Mouse (Mus musculus): Measurements from ENCODE around the gene Selenon.

Selenon gene

GRCm38 (mm10) chr4:134551494-134552316, at the start of gene Selenon:
Gene Selenon, minus strand, starts transcription at chr4:134552166.
- DNase-seq (ENCODE audit: low spot score in 2 of 2), result peak; percentile 67 to 72

GRCm38 (mm10) chr4:134601404-134601803, 49.4 kb upstream of the Selenon start:
- DNase-seq (ENCODE audit: low spot score in 2 of 2), result no peak

DNA sequence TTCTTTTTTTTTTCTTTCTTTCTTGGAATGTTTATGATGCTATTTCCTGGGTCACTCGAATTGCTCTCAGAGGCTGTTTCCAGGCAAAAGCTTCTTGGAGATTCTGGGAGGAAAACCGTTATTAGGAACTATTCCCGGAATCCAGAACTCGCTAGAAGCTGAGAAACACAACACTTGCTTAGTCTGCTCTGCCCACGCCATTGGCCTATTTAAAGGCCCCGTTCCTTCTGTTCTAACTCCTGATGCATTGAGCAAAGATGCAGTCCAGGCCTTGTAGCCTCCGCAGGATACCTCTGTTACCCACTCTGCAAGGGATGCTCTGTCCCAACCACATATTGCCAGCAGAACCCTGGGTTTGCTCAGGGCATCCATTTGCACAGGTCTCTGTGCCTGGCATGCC, 48.8 kb upstream of the Selenon start:
- DNase-seq (ENCODE audit: low spot score in 2 of 2), result no peak

GRCm38 (mm10) chr4:134600060-134600459, 48.1 kb upstream of the Selenon start:
- DNase-seq (ENCODE audit: low spot score in 2 of 2), result no peak

DNA sequence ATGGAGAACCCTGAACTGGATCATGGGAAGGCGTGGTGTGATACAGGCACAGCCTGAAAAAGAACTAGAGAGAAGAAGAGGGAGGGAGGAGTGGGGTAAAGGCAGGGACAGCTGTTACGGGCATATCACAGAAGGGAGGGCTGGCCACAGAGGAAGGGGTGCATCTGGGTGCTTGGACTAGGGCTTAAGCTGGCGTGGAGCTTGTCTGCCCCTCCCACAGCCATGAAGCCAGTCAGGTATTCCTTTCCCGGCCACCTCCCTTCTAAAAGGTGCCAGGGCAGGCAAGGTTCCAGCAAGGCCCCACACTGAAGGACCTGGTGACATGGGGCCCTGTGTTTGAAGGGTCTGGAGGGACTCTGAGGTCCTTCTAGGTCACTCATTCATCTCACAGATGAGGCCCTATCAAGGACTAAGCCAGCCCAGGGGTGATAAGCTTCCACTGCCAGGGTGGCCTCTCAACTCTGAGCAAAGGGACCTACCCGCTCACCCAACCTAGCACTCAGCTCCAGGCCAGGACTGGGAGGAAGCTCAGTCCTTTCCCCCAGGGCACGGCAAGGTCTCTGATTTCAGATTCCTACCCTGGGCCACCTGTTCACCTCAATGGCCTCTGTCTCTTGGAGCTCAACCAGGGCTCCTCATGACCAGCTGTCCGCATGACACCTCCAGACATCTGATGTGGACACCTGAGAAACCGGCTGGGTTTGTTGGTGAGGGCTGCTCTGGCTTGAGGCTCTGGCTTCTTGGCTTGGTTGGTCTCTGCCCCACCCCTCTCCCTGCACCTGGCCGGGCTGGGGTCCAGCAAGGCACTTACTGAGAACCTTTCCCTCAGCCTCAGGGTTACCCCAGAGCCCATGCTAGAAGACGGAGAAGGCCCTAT, 45.1 kb upstream of the Selenon start:
- peak in 1 of 2 experiments; percentile 28 for DNase-seq (ENCODE audit: low spot score in 2 of 2)

DNA sequence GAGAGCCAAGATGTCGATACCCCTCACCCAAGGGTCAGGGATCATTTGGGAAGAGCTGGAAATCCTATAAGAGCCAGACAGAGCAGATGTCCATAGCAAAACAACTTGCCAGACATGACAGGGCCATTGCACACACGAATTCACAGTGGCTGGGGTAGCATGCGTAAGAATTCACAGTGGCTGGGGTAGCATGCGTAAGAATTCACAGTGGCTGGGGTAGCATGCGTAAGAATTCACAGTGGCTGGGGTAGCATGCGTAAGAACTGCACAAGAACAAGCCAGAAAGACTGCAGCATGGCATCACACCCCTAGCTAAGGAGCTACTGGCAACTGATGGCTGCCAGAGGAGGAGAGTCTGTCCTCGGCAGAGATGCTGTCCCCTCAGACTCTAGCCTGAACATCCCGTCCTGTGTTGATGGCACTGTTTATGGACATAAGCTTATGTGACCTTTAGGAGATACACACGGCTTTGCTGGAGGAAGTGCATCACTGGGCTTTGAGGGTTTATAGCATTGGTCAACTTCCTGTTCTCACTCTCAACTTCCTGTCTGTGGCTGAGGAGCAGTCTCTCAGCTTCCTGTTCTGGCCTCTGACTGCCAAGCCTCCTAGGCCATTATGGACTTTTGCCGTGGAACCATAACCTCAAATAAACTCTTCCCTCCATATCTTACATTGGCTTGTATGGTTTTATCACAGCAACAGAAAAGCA, 42.9 kb upstream of the Selenon start:
- DNase-seq (ENCODE audit: low spot score in 2 of 2), result no peak

GRCm38 (mm10) chr4:134592442-134592841, 40.5 kb upstream of the Selenon start:
- DNase-seq (ENCODE audit: low spot score in 2 of 2), result no peak

DNA sequence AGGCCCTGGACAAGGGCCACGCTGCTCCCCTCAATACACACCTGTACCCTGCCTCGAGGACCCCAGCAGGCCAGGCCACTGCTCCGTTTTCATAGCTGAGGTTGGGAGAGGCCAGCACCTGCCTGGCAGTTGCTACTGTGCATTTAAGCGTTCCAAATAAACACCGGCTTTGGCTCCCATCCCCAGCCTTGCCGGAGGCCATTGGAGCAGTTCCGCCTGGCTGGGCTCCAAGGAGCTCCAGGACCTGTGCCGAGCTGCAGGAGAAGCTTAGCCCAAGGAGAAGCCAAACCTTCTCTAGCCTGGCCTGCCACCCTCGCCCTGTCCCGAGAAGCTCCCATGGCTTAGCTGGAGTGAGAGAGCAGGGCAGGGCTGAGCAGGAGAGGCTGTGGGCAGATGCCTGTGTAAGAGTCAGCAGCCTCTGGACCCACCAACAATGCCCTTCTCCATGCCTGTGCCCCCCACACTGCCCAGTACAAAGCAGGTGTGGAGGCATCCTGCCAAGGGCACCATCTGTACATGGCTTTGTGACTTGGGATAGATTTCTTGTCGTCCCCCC, 39.6 kb upstream of the Selenon start:
- peak; percentile 80 to 87 for DNase-seq (ENCODE audit: low spot score in 2 of 2)

GRCm38 (mm10) chr4:134590227-134590926, 38.4 kb upstream of the Selenon start:
- peak; percentile 36 to 39 for DNase-seq (ENCODE audit: low spot score in 2 of 2)

GRCm38 (mm10) chr4:134589786-134590185, 37.8 kb upstream of the Selenon start:
- DNase-seq (ENCODE audit: low spot score in 2 of 2), result no peak

- DNase-seq (ENCODE audit: low spot score in 2 of 2), result no peak
Observed at GRCm38 (mm10) chr4:134588951-134589350, 37.0 kb upstream of the Selenon start.

- DNase-seq (ENCODE audit: low spot score in 2 of 2), result no peak
Observed at GRCm38 (mm10) chr4:134588287-134588686, 36.3 kb upstream of the Selenon start.

GRCm38 (mm10) chr4:134587636-134588197, 35.8 kb upstream of the Selenon start:
- DNase-seq (ENCODE audit: low spot score in 2 of 2), result no peak

GRCm38 (mm10) chr4:134586631-134587030, 34.7 kb upstream of the Selenon start:
- no peak for DNase-seq (ENCODE audit: low spot score in 2 of 2)

GRCm38 (mm10) chr4:134586126-134586525, 34.2 kb upstream of the Selenon start:
- no peak for DNase-seq (ENCODE audit: low spot score in 2 of 2)

DNA sequence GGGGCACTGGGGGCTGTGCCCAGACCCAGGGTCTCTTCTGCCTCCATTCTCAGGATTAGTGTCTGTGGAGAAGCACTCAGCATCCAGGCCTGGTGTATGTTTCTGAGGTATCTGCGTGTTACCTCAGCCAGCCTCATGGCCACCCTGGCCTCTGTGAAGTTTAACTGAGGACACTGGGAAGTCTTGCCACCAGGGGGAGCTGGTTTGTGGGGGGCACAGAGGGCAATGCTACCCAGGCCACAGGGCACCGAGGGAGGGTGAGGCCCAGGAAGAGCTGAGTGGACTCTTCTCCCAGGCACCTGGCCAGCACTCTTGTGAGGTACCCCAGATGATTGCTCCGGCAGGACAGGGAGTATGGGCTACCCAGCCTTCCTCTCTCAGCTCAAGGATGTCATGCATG, 31.5 kb upstream of the Selenon start:
- no peak for DNase-seq (ENCODE audit: low spot score in 2 of 2)

DNA sequence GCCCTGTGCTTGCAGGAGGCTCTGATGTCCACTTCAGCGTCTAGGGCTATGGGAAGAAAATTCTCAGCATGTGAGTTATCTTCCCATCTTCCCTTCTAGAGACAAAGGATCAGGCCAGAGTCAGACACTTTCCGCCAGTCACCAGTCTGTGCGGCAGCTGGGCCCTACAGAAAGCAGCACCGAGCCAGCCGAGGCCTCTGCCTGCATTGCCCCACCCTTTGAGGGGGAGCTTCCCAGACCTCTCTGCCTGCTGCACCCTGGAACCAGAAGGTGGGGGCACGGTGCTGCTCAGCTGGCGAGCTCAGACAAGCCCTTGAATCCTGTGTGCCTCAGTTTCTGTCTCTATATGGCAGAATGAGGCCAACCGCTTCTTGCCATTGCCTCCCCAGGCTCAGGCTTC, 29.4 kb upstream of the Selenon start:
- DNase-seq (ENCODE audit: low spot score in 2 of 2), result no peak

DNA sequence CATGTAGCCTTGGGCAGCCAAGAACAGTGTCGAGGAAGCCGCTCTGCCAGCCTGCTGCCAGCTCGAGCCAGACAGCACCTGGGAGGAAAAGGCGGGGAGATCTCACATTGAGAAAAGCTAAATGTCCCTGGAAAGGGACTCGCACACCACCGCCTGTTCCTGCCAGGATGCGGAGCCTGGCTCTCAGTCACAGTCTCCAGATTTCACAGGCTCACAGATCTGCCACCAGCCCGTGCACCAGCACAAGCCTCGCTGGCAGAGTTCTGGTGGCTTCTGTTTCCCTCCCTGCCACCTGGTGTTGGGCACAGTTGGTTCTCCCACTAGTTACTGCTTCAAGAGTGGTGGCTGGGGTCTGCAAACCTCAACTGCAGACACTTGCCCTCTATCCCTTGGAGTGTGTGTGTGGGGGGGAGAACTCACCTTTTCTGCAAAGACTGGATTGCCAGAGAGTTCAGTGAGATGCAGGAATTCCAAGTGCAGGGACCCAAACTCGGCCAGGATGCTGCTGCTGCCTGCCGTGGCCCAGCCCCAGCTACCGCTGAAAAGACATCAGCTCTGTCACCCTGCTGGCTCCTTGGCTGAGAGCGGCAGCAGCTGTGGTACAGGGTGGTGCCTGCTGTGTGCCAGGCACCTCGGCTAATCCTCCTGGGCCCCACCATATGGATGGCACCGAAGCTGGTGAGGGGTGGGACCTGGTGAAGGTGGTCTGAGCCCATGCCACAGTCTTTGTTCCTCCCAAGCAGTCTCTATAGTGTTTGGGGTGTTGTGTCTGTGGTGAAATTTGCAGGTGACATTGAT, 28.6 kb upstream of the Selenon start:
- DNase-seq (ENCODE audit: low spot score in 2 of 2), result no peak

DNA sequence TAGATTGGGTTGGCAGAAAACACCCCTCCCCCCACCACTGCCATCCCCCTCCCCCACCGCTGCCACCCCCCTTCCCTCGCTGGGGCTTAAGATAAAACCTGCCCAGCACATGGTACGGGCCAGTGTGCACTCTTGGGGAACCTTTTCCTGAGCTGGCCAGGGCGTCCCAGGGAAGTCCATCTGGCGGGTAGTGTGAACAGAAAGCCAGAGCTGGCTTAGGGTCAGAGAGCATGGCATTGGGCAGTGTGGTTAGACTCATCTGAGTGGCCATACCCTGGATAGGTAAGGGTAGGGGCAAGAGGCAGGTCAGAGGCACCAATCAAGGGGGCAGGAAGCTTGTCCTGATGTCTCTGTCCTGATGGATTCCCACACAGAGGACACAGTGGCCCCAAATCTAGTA, 27.7 kb upstream of the Selenon start:
- no peak for DNase-seq (ENCODE audit: low spot score in 2 of 2)

- peak in 1 of 2 experiments; percentile 45 for DNase-seq (ENCODE audit: low spot score in 2 of 2)
Observed at GRCm38 (mm10) chr4:134579212-134579611, 27.2 kb upstream of the Selenon start.

Measured in heart, adult 9 months (tissue).